Mouse (Mus musculus) embryonic stem cell, embryonic (primary cell): ENCODE measurements at regions not wholly inside any gene's neighbourhood (a gene's known extent, or its start where the extent isn't known, plus 50 kb on each side); places are given as distances from the start of the nearest gene placed in this dataset.

Source experiments
- CTCF ChIA-PET, 4 experiments: fragments of 300-600 bp in 2 of 4; fragments of 350-600 bp in 2 of 4; sonication (Branson Sonifier 250); formaldehyde crosslinking; loops; one replicate each; lab custom pipeline; 2022; ENCODE audit warnings: inconsistent platforms in 2 of 4; lab: Charles Lee
- POLR2A ChIA-PET, 4 experiments: fragments of 300-600 bp in 2 of 4; fragments of 350-600 bp in 2 of 4; sonication (Branson Sonifier 250); formaldehyde crosslinking; loops; one replicate each; lab custom pipeline; 2022; ENCODE audit warnings: antibody characterized with exemption in 4 of 4, inconsistent platforms in 1 of 4; lab: Charles Lee

DNA sequence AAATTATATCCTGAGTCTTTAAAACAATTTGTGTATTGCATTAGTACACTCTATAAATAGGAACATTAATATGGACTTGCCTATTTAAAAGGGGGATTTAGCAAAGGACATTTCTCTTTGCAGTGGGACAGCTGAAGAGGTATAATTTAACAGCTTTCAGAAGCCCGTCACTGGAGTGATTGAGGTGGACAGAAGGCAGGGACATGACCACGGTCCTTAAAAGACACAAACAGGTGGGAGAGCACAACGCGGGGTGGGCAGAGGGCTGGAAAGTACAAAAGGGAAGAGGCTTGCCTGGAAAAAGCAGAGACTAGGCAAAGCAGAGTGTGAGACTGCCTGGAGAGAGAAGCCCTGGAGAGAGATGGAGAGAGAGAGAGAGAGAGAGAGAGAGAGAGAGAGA, 51.9 kb upstream of the Pkhd1 start:
- POLR2A ChIA-PET, result no interaction called here
- CTCF ChIA-PET, result no interaction called here

DNA sequence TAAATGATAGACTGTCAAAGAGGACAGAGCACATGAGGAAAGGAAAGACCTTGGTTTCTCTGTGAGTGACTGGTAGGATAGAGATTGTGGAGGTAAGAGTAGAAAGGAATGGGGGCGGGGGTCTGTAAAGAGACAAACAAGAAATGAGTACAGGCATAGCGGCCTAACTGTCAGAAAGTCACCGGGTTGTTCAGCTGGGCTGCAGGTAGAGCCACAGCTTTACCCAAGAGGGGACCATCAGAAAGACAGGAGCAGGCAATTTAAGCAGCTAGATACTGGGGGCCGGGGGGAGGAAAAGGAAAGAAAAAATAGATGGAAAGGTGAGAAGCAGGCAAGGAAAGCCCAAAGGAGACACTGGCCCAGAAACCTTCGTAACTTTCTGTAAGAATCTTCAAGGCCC, 52.6 kb upstream of the Pkhd1 start:
- CTCF ChIA-PET, result no interaction called here
- POLR2A ChIA-PET, result interaction anchor here in 1 of 4 experiments (0.9 kb wide), 1 partner anchor 143 kb away, joined by 4 read pairs; no protein-coding TSS in a partner anchor

GRCm38 (mm10) chr1:20670906-20671768, 53.3 kb upstream of the Pkhd1 start:
- ChIA-PET CTCF (interaction anchor here in 1 of 4 experiments (0.5 kb wide), 1 partner anchor 375 kb away, joined by 3 read pairs; no protein-coding TSS in a partner anchor), POLR2A (interaction anchor here in 1 of 4 experiments (0.9 kb wide), 1 partner anchor 142 kb away, joined by 4 read pairs; no protein-coding TSS in a partner anchor)

- CTCF ChIA-PET, result interaction anchor here in 1 of 4 experiments (0.5 kb wide), 1 partner anchor 374 kb away, joined by 3 read pairs; no protein-coding TSS in a partner anchor
- POLR2A ChIA-PET, result no interaction called here
Observed at GRCm38 (mm10) chr1:20671769-20672150, 53.9 kb upstream of the Pkhd1 start.

DNA sequence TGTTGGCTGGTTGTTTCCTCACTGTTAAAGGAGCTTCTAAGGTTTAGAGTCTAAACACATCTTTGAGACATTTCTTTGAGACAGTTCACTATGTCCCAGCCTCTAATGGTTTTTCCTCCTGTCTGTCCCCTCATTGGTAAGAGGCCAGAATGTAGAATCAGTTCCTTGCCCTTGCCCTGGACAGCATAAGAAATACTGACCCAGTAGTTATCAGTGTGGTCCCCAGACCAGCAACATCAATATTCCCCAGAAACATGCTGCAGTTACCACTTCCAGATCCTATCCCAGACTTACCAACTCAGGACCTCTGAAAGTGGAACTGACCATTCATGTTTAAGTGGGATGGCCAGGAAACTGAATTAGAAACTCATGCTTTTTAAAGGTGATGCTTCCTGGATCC, 54.4 kb upstream of the Pkhd1 start:
- POLR2A ChIA-PET, result no interaction called here
- CTCF ChIA-PET, result no interaction called here

DNA sequence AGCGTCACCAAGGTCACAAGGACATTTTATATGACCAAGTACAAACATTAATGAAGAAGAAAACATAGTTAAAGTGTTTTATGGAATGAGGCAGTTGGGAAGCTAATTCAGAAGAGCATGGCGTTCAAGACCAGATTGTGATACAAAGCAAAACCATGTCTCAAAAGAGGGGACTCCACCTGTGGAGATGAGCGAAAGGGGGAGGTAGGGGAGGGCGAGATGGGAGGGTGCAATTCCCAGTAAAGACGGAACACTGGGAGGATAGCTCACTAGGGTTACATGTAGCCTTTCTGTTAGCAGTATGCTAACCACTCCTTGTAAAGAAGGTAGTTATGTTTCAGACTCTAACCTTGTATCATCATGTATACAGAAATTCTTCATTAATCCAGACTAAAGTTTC, 55.1 kb upstream of the Pkhd1 start:
- ChIA-PET POLR2A (no interaction called here), CTCF (no interaction called here)

DNA sequence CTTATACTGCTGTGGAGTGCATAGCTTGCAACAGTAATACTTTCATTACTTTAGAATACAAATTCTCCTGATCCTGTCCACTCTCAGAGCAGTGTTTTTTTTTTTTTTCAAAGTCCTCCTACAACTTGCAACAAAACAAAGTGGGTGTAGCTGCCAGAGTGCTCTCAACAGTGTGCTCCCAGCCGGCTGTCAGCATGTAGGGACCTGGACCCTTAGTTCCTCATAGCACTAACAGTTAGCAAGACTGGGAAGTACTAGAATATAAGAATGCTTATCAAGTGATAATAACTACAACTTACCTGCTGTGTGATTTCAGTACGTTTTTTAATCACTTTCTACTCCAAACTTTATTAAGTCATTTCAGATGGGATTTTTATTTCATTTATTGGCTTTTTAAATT, 55.5 kb upstream of the Pkhd1 start:
- CTCF ChIA-PET, result no interaction called here

GRCm38 (mm10) chr1:20674615-20675014, 56.1 kb upstream of the Il17a start:
- ChIA-PET CTCF (no interaction called here), POLR2A (interaction anchor here in 1 of 4 experiments (0.8 kb wide), 1 partner anchor 389 kb away, joined by 4 read pairs; no protein-coding TSS in a partner anchor)

More for the DNA sequence above, 55.5 kb upstream of the Pkhd1 start:
- POLR2A ChIA-PET, result no interaction called here

- ChIA-PET POLR2A (no interaction called here), CTCF (no interaction called here)
Observed at GRCm38 (mm10) chr1:20677987-20678386, 52.7 kb upstream of the Il17a start.

DNA sequence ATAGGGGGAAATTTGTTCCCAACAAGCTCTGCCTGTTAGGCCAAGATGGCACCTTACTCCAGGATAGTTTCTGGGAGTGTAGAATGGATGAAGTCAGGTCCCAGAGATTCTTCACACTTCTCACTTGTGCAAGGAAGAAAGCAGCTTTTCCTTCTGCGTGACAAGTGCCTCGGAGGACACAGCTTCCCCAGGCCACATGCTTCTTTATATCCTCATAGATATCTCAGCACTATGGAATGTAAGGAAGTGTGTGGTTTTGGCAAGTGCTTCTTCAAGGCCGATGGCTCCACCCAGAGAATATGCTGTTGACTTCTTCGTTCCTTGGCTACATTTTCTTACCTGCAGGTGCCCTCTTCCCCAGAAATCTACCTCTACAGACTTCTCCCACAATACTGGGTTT, 51.9 kb upstream of the Il17a start:
- POLR2A ChIA-PET, result interaction anchor here in 1 of 4 experiments (0.8 kb wide), 1 partner anchor 61 kb away, joined by 3 read pairs; no protein-coding TSS in a partner anchor
- CTCF ChIA-PET, result no interaction called here

GRCm38 (mm10) chr1:20679299-20679698, 51.4 kb upstream of the Il17a start:
- ChIA-PET POLR2A (interaction anchor here in 1 of 4 experiments (0.8 kb wide), 1 partner anchor 61 kb away, joined by 3 read pairs; no protein-coding TSS in a partner anchor), CTCF (no interaction called here)

- POLR2A ChIA-PET, result no interaction called here
Observed at GRCm38 (mm10) chr1:20679744-20680341, 50.9 kb upstream of the Il17a start.

GRCm38 (mm10) chr1:20680553-20680952, 50.2 kb upstream of the Il17a start:
- ChIA-PET CTCF (no interaction called here), POLR2A (no interaction called here)

More at GRCm38 (mm10) chr1:20679744-20680341, 50.9 kb upstream of the Il17a start:
- CTCF ChIA-PET, result no interaction called here
